Mouse (Mus musculus) kidney, adult 2 months (tissue): ENCODE data around the gene Gjb3. TPM values are rescaled to one million over a fixed set of nuclear protein-coding genes. Genes with fewer than 3 reads are reported as not detected.

Source experiments
- DNase-seq: peaks from one replicate; pipeline ENCODE4 v3.0.0; 2021
- H3K27ac ChIP-seq: fragments of 200-500 bp; 2 replicates; pipeline ENCODE4 v1.5.1; 2012; ENCODE audit warnings: low read depth, low read length, control low read depth, inconsistent platforms; ENCODE audit not compliant: insufficient read depth
- H3K27me3 ChIP-seq: fragments of 200-500 bp; replicated peaks from 2 replicates; pipeline ENCODE4 v1.6.1; 2012; ENCODE audit warnings: mild to moderate bottlenecking, moderate library complexity, low read length, inconsistent platforms; ENCODE audit not compliant: control insufficient read depth, insufficient read depth
- H3K36me3 ChIP-seq: fragments of 200-500 bp; 2 replicates; pipeline ENCODE4 v1.6.1; 2012; ENCODE audit warnings: mild to moderate bottlenecking, moderate library complexity, low read length, inconsistent platforms; ENCODE audit not compliant: control insufficient read depth, insufficient read depth
- H3K4me1 ChIP-seq: fragments of 200-500 bp; 2 replicates; pipeline ENCODE4 v1.6.1; 2011; ENCODE audit warnings: low read length; ENCODE audit not compliant: control insufficient read depth, insufficient read depth
- H3K4me3 ChIP-seq: fragments of 200-500 bp; 2 replicates; pipeline ENCODE4 v1.5.1; 2011; ENCODE audit warnings: mild to moderate bottlenecking, low read depth, low read length, control low read depth; ENCODE audit not compliant: insufficient read depth
- CTCF ChIP-seq: fragments of 200-500 bp; conservative IDR thresholded peaks from 2 replicates; pipeline ENCODE4 v1.5.1; 2011; ENCODE audit warnings: low read depth, mild to moderate bottlenecking, control low read depth, low read length, moderate library complexity, mixed read lengths; ENCODE audit not compliant: insufficient read depth, insufficient read length
- POLR2A ChIP-seq: fragments of 200-500 bp; IDR thresholded peaks from one replicate; pipeline ENCODE4 v1.6.1; 2011; ENCODE audit warnings: low read depth, low read length, control low read depth
- WGBS: fragments of 180-500 bp; shearing (Covaris S2); methylation state at CpG from one replicate; pipeline ENCODE4 v1.1.7; 2018; 5-methylcytosine and 5-hydroxymethylcytosine counted together
- polyA plus RNA-seq: library from polyadenylated mRNA; depleted of rRNA; stranded (reverse); fragments of >200 nt; gene quantifications from 2 replicates; pipeline ENCODE4 v1.2.3, GENCODE M21; 2012; rRNA removed

The Gjb3 gene
- 0.24 and 0.44 TPM in 2 replicates for polyA plus RNA-seq

- Histone ChIP-seq H3K27me3 (no peaks in the 10 kb centered on the region; the same call in 1 of the 2 replicates), H3K27ac (no peak within 1 kb of the TSS), H3K36me3 (no peaks in the 10 kb centered on the region), H3K4me1 (no peaks in the 10 kb centered on the region), H3K4me3 (no peak within 1 kb of the TSS)
- no peak for DNase-seq
- 2% methylated on average over 48 of the region's 49 CpGs for WGBS
- TF ChIP-seq POLR2A (no peak), CTCF (no peak)
Observed at GRCm38 (mm10) chr4:127330181-127331100, at the start of gene Gjb3. Gjb3 (minus strand) TSS chr4:127330844.

DNA sequence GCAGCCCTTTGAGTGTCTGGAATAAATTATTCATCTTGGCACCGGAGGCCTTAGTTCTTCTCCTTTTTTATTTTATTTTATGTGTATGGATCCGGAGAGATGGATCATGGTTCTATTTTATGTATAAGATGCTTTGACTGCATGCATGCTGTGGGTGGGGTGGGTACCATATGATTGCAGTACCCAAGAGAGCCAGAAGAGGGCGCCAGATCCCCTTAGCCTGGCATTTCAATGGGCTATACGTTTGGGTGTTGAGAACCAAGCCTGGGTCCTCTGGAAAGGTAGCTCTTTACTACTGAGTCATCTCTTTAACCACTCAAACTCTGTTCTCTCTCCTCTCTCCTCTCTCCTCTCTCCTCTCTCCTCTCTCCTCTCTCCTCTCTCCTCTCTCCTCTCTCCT, 46.7 kb upstream of the Gjb3 start:
- WGBS = 38% methylated on average over 4 of the region's 4 CpGs
- H3K4me3 ChIP-seq = no peak overlapping the region
- peak; percentile 56 for TF ChIP-seq CTCF
- TF ChIP-seq POLR2A = no peak
- no peaks in the 10 kb centered on the region for H3K27me3 ChIP-seq
- no peak for DNase-seq
- H3K36me3 ChIP-seq = no peaks in the 10 kb centered on the region
- H3K4me1 ChIP-seq = no peaks in the 10 kb centered on the region
- no peak overlapping the region for H3K27ac ChIP-seq

DNA sequence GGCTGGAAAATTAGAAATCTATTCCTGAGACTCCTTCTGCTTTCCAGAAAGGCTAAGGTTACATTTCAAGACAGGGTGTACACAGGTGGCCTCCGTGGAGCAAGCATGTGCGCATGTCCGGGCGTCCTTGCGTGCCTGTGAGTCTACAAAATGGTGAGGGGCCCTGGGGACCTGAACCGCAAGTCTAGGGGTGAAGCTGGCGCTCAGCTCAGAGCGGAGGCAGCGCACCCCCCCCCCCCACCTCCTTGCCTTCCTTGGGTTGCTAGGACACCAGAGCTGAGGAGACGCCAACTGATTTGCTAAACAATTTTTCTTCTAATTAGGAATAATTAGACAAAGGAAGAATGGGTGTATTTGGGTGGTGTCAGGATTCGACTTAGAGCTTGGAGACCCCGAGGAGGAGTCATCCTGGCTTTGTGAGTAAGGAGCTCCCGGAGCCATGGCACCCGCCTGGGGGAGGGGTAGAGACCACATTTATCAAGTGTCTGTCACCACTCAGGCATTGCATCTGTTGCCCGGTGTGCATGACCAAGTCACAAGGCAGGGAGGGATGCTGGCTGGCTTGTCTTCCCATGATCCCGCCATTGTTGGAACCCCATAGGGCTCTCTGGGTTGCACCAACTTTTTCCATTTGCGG, 45.0 kb upstream of the Gjb3 start:
- Histone ChIP-seq H3K36me3 (no peaks in the 10 kb centered on the region), H3K27ac (no peak overlapping the region), H3K27me3 (no peaks in the 10 kb centered on the region), H3K4me1 (no peaks in the 10 kb centered on the region), H3K4me3 (no peak overlapping the region)
- WGBS = 38% methylated on average over 17 of the region's 17 CpGs
- no peak for TF ChIP-seq POLR2A
- no peak for TF ChIP-seq CTCF
- no peak for DNase-seq

- no peak overlapping the region for H3K4me3 ChIP-seq
- 84% methylated on average over 4 of the region's 4 CpGs for WGBS
- DNase-seq = no peak
- no peaks in the 10 kb centered on the region for H3K27me3 ChIP-seq
- H3K27ac ChIP-seq = no peak overlapping the region
- TF ChIP-seq POLR2A (no peak), CTCF (no peak)
- no peaks in the 10 kb centered on the region for H3K36me3 ChIP-seq
- no peaks in the 10 kb centered on the region for H3K4me1 ChIP-seq
Observed at GRCm38 (mm10) chr4:127374645-127375044, 44.0 kb upstream of the Gjb3 start.

DNA sequence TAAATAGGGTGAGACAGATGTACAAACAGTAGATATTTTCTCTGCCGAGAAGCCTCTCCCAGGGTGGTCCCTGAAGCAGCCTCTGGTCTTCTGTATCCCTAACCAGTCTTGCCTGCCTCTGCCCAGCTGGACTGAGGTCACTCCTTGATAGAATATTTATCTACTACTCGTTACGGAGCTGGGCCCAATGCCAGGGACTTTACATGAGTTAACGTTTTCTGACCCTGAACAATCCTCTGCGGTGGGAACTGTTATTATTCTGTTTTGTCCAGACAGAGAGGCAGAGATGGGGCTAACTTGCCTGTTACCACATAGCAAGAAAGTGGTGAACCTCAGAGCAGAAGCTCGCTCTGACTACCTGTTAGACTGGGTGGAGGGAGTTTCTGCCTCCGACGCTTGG, 42.8 kb upstream of the Gjb3 start:
- 34% methylated on average over 8 of the region's 8 CpGs for WGBS
- DNase-seq = no peak
- H3K36me3 ChIP-seq = no peaks in the 10 kb centered on the region
- H3K27me3 ChIP-seq = no peaks in the 10 kb centered on the region
- H3K4me1 ChIP-seq = no peaks in the 10 kb centered on the region
- no peak for TF ChIP-seq CTCF
- TF ChIP-seq POLR2A = no peak
- no peak overlapping the region for H3K27ac ChIP-seq
- H3K4me3 ChIP-seq = no peak overlapping the region

GRCm38 (mm10) chr4:127371546-127371945, 40.9 kb upstream of the Gjb3 start:
- Histone ChIP-seq H3K27me3 (no peaks in the 10 kb centered on the region), H3K36me3 (no peaks in the 10 kb centered on the region), H3K4me1 (no peaks in the 10 kb centered on the region), H3K27ac (no peak overlapping the region), H3K4me3 (no peak overlapping the region)
- TF ChIP-seq POLR2A (no peak), CTCF (no peak)
- no peak for DNase-seq
- WGBS = 73% methylated on average over 5 of the region's 5 CpGs

DNA sequence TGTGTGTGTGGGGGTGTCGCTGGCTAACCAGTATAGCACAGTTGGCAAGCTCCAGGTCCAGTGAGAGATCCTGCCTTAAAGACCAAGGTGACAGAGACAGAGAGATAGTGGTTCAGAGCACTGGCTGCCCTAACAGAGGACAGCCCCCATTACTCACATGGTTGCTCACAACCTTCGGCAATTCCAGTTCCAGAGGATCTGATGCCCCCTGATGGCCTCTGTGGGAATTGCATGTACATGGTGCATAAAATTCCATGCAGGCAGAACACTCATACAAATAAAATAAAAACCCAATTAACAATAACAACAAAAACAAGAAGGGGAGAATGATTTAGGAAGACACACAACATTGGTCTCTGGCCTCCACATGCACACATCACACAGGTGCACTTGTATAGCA, 39.8 kb upstream of the Gjb3 start:
- TF ChIP-seq POLR2A (no peak), CTCF (peak; percentile 33; the same call in 1 of the 2 replicates)
- 54% methylated on average over 2 of the region's 2 CpGs for WGBS
- no peak overlapping the region for H3K27ac ChIP-seq

More for the DNA sequence above, 39.8 kb upstream of the Gjb3 start:
- DNase-seq = no peak
- Histone ChIP-seq H3K4me3 (no peak overlapping the region), H3K27me3 (no peaks in the 10 kb centered on the region), H3K4me1 (no peaks in the 10 kb centered on the region), H3K36me3 (no peaks in the 10 kb centered on the region)
